9 mouse cellular contexts compared by ENCODE assay signal in the genomic region with DNA sequence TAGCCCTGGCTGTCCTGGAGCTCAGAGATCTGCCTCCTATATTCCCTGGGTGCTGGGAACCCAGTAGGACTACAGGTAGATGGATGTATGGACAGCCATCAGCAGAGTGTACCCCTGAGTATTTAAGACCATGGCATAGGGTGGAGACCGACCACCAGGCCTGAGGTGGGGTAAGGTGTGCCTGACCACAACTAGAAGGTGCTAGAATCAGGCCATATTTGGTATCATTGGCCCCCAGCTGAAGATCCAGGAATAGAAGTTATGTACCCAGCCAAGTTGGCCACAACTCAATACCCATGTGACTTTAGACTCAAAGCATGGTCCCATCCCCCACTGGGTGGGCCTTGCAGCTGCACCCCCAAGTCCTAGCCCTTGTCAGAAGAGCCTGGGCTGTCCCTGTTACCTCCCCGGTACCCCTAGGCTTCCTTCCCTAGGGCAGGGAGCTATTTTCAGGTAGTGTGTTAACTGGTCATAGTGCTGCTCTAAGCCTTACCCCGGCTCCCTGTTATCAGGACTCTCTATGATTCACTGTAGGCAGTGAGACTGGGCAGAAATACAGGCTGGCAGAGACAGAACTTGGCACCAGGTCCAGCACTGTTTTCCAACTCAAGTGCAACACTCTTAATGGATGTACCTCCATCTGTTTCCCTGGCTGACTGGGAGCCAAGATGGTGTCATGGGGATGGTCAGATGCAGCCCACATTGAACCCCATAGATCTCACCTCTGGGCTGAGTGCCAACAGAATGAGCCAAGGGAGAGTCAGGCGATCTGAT. TPM values are rescaled to one million over a fixed set of nuclear protein-coding genes. Genes with fewer than 3 reads are reported as not detected.
DNase-seq lines count a peak whose midpoint lies in the region; ATAC-seq and TF ChIP-seq lines count a peak whose summit lies in the region.
"Had no signal": no experiment of that assay in that cellular context is flagged by ENCODE, and none has a peak within 500 bp of the region (broad histone marks: within the 10 kb centered on the region; RNA-seq: fewer than 3 reads in every experiment).

No protein-coding gene starts in this region.

- H3K9ac ChIP-seq in lung, postnatal 0 days (replicated peaks; ENCODE audit: low read depth), result no peak overlapping the region
- H3K9ac ChIP-seq: liver, embryonic 14.5 days had no signal

- no peak overlapping the region for H3K27ac ChIP-seq in kidney, adult 2 months (ENCODE audit: insufficient read depth, low read depth, low read length)
- H3K27ac ChIP-seq in lung, postnatal 0 days (ENCODE audit: low read length), result no peak overlapping the region
- H3K27ac ChIP-seq: liver, embryonic 14.5 days had no signal

- TF ChIP-seq POLR2A in kidney, adult 2 months (IDR thresholded peaks at IDR 0.05; ENCODE audit: low read depth, low read length), result no peak

- TF ChIP-seq EP300 in lung, postnatal 0 days (IDR thresholded peaks at IDR 0.05), result no peak

- peak; percentile 38 for ATAC-seq in lung, postnatal 0 days

- TF ChIP-seq CTCF in kidney, adult 2 months (conservative IDR thresholded peaks at IDR 0.05; ENCODE audit: insufficient read depth, insufficient read length, low read depth, low read length), result no peak
- TF ChIP-seq CTCF in lung, postnatal 0 days (IDR thresholded peaks at IDR 0.05), result no peak

- no peak overlapping the region for H3K4me3 ChIP-seq in kidney, adult 2 months (ENCODE audit: insufficient read depth, low read depth, low read length)
- H3K4me3 ChIP-seq in lung, postnatal 0 days (ENCODE audit: low read depth, low read length), result no peak overlapping the region

- DNase-seq in kidney, adult 2 months, result peak; percentile 42
- no peak for DNase-seq in kidney, postnatal 10 days
- DNase-seq in brain, adult 2 months (ENCODE audit: low read depth, low spot score), result peak; percentile 89
- DNase-seq in gastrocnemius, postnatal 36 days, result peak; percentile 39 to 40
- DNase-seq in lung, postnatal 0 days (ENCODE audit: low spot score), result no peak
- no peak for DNase-seq in retina, postnatal 1 day
- no peak for DNase-seq in spleen, adult 12 weeks (ENCODE audit: low spot score)
- DNase-seq in T-cell, adult 2 months (ENCODE audit: low spot score), result no peak

- peaks cover 2% of the 10 kb centered on the region; the same call in 1 of the 2 replicates for H3K4me1 ChIP-seq in kidney, adult 2 months (ENCODE audit: control insufficient read depth, insufficient read depth, low read length)
- H3K4me1 ChIP-seq in lung, postnatal 0 days (ENCODE audit: insufficient read depth, low read depth, low read length), result no peaks in the 10 kb centered on the region

- H3K27me3 ChIP-seq in kidney, adult 2 months (replicated peaks; ENCODE audit: control insufficient read depth, insufficient read depth, low read length), result no peaks in the 10 kb centered on the region
- H3K27me3 ChIP-seq in lung, postnatal 0 days (replicated peaks; ENCODE audit: insufficient read depth, low read length), result no peaks in the 10 kb centered on the region

- H3K36me3 ChIP-seq in kidney, adult 2 months (ENCODE audit: control insufficient read depth, insufficient read depth, low read length), result no peaks in the 10 kb centered on the region
- H3K36me3 ChIP-seq in lung, postnatal 0 days (ENCODE audit: insufficient read depth, low read length), result no peaks in the 10 kb centered on the region

- 73% methylated on average over 4 of the region's 4 CpGs for WGBS in kidney, adult 2 months
- WGBS in lung, postnatal 0 days, result 79% methylated on average over 4 of the region's 4 CpGs

- H3K4me2 ChIP-seq in lung, postnatal 0 days (replicated peaks; ENCODE audit: low read depth, low read length), result no peak overlapping the region

- intact Hi-C loops in gastrocnemius, postnatal 36 days (cut with DNase I), result no loop called here

- H3K9me3 ChIP-seq in lung, postnatal 0 days (ENCODE audit: low read length), result no peaks in the 10 kb centered on the region

RNA-seq across cellular contexts. Expression of a gene that starts 18.2 kb away (rescaled TPM):
- 53.5 and 56.0 TPM in 2 replicates for polyA plus RNA-seq in kidney, adult 2 months (2012; rRNA removed)
- 1 to 10 TPM; 2.4 to 3.5 TPM for total RNA-seq in gastrocnemius, postnatal 36 days (2021)
- 15.2 and 16.0 TPM in 2 replicates for polyA plus RNA-seq in lung, postnatal 0 days (2015; fragmentation: Nextera tagmentation; extraction: Ambion mirVana)

Comparison
In these comparisons a context has a peak if more than half of its experiments do, and no peak if none do; other contexts are left out.
1. DNase-seq: peak in kidney, adult 2 months (single experiment), brain, adult 2 months (single experiment) and gastrocnemius, postnatal 36 days (2 of 2); none in kidney, postnatal 10 days (single experiment), lung, postnatal 0 days (single experiment), retina, postnatal 1 day (single experiment), spleen, adult 12 weeks (single experiment) and T-cell, adult 2 months (single experiment).